Mouse (Mus musculus) heart, adult 2 months (tissue): Measurements from ENCODE around the gene Map2.

Source experiments
- CTCF ChIP-seq: fragments of 200-600 bp; IDR thresholded peaks from 2 replicates; pipeline ENCODE4 v1.8.1; 2022; ENCODE audit warnings: antibody characterized with exemption, mild to moderate bottlenecking, moderate library complexity
- POLR2A ChIP-seq: fragments of 200-500 bp; IDR thresholded peaks from 2 replicates; pipeline ENCODE4 v1.6.1; 2011; ENCODE audit warnings: mild to moderate bottlenecking, low read depth, low read length, control low read depth; ENCODE audit not compliant: insufficient read depth

DNA sequence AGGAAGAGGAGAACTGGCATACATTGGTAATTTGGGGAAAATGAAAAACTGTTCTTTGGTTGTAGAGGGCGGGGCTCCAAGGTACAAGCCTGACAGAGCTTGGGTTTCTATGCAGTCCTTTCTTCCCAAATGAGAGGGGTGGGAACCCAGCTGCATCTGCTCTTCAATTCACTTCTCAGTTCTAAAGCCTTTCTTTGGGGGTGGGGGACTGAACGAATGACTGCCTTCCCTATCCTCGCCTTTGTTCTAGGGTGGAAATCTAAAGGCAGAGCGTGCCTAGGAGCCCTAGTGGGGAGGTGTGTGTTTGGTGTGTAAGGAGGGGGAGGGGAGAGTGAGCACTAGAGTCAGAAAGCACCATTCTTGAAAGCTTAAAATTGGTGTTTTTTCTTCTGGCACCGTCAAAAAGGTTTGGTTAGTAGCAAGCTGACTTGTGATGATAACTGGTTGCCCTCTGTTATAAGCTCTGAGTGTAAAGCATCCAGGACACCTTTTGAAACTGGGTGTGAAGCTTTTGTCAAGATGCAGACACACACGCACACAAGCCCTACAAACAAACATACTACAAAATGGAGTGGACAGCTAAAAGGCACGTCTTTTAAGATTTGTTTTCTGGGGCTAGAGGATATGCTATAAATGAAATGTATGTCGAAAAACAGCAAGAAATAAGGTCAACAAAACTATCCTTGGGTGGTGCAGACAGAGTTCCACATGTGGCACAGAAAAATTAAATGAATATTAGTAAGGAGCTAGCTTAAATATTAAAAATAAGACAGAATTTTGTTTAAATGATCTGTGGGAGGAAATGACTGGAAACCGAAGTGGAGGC lies 1.2 kb downstream of the Map2 start:
- TF ChIP-seq CTCF: no peak
- TF ChIP-seq POLR2A: no peak
